Mouse (Mus musculus) brain, adult 2 months (tissue): ENCODE measurements at regions not wholly inside any gene's neighbourhood (a gene's known extent, or its start where the extent isn't known, plus 50 kb on each side); places are given as distances from the start of the nearest gene placed in this dataset.
A peak's percentile ranks its signal among the peaks of the same experiment; 100 is the strongest.

Experiments
- DNase-seq: peaks from one replicate; pipeline ENCODE4 v3.0.0; 2011; ENCODE audit warnings: low read depth, low spot score

GRCm38 (mm10) chr7:129048023-129048422 lies 208.8 kb upstream of the Plpp4 start:
- DNase-seq = no peak

DNA sequence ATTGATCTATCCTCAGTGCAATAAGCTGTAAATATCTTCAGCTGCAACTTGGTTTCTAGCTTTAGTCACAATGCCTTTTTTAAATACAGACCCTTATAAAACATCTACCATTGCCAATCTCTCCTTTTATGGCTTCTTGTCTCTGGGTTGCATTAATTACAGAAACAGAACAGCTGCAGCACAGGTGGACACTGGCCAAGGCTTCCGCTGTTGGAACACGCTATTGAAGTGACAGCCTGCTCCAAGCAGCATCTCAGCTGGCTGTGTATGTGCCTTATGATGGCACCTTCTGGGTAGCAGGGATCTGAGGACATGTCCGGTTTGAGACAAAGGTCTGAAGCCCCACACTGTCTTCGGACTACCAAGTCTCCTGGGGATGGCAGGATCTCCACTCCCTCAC lies 207.1 kb upstream of the Plpp4 start:
- peak; percentile 52 for DNase-seq

DNA sequence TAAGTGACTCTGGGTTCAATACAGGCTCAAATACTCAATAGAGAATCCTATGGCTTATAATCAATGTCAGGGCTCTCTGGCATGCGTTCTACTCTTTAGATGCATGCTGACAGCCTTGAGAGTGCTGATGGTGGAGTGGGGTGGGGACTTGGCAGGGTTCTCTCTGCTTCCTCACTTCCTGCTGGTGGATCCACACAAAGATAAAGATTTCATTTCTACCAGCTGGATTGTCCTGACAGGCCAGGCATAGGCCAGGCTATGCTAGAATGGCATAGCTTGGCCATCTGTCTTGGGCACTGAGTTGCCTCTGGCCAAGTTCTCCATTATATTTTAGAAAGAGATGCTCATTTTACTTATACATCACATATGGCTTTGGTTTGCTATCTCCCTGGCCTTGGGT lies 206.2 kb upstream of the Plpp4 start:
- DNase-seq = peak; percentile 6

DNA sequence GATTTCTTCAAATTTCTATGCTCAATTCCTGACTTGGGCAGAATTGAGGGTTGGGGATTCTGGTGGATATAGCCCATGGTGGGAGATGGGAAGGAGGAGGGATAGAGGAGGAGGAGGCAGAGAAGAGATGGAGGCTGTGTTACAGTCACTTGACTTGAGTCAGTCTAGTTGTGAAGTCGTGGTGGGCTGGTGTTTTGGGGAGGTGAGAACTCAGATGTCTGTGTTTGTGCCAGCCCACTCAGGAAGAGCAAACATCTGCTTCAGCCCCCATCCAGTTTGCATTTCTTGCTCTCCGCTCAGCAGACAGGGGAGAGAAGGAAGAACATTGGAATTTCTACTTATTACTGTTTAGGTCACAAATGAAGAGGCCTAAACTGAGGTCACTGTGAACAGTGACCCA lies 189.9 kb upstream of the Plpp4 start:
- peak; percentile 76 for DNase-seq

DNA sequence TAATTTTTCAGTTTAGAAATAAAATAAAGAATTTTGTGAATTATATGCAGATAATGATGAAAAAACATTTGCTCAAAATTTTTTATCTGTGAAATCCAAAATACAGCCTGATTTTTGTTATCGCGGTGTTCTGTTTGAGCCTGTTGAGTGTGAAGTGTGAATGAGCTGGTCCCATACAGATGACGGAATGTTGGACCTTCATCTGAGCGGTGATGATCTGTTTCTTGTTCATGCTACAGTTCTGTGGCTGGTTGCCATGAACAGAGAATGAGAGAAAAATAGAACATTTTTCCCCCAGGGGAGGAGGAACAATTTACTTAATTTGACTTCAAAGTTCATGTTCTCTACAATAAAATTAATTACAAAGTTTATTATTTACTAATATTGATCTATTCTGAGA lies 188.7 kb upstream of the Plpp4 start:
- DNase-seq = no peak

- DNase-seq = no peak
Measured at GRCm38 (mm10) chr7:129079786-129080185, 177.0 kb upstream of the Plpp4 start.

- DNase-seq = no peak
Measured at GRCm38 (mm10) chr7:129091441-129091840, 165.4 kb upstream of the Plpp4 start.

DNA sequence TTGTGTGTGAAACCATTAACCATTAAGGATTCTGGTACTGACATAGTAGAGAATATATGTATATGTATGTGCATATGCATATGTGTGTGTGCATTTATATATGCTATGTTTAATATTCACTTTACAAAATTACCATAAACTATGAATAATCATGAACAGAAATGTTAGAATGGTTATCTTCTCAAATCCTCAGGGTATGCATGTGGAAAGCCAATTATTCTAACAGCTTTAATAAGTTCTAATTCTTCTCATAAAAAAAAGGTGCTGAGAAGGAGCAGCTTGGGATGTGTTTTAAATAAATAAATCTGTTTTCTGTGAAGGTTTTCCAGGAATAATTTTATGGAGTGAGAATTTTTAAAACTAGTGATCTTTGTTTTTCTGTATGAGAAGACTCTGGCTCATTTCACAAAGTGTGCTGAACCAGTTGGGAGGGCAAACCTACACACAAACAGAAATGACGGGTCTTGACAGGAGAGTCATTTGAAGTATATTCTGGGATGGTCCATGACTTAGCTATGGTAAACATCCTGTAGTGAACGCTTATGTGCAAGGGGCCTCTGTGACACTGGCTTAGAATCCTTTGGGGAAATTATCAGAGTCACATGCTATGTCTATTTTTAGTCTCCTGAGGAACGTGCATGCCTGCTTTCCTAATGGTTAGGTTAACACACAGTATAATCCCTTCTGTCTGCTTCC lies 160.3 kb upstream of the Plpp4 start:
- DNase-seq = no peak

DNA sequence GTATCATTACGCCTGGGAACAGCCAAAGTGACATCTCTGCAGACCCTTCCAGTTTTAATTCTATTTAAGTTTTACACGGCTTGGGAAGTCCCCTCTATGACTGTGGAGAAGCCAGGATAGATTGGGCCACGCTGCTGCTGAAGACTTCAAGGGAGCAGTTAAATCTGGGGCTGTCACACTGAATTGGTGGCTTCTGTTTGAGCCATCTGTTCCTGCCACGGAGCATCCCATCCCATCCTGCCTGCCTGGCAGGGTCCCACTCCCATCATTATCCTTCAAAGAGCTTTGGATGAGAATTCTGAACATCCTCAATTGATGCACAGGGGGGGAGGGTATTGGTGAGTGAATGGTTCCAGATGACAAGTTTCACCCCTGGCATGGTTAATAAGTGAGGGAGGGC lies 154.4 kb upstream of the Plpp4 start:
- peak; percentile 33 for DNase-seq

- no peak for DNase-seq
Measured at GRCm38 (mm10) chr7:129134176-129134575, 122.7 kb upstream of the Plpp4 start.

DNA sequence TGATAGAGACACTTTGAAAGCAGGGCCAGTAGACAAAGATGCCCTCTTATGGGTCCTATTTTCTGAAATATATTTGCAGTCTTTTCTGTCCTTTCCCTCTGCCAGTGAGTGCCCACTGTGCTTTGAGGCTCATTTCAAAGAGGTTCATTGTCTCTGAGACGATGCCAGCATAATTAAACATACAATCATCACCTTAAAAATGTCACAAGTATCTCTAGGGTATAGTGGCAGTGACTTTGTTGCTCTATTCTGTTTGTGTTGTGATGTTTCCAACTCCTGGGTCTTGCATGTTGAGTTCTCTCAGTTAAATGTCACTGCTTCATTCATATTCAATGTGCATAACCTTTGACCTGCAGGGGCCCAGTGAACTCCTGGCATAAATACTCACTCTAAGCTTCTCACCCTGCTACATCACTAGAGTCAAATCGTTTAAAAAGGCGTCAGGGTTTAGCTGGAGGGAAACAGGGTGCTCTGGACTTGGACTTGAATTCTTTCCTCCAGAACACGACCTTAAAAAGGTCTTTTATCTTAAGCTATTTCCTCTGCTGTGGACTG lies 122.1 kb upstream of the Plpp4 start:
- no peak for DNase-seq

GRCm38 (mm10) chr7:129137303-129137990 lies 119.4 kb upstream of the Plpp4 start:
- DNase-seq = peak; percentile 66

- no peak for DNase-seq
Measured at GRCm38 (mm10) chr7:129141942-129142598, 114.8 kb upstream of the Plpp4 start.

DNA sequence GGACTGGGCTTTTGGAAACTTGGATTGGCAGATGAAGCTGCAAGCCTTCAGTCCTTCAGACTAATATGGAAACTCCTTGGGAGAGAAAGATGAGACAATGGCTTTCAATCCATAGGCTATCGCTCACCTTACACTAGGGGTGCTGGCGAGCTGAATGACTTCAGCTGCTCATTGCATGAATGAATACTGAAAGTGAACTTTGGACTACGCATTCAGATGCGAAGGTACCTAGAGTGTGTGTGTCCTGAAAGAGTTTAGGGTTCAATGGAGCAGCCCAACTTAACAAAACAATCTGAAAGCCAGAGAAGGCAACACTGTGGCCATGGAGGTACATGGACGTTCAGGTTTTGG lies 114.3 kb upstream of the Plpp4 start:
- no peak for DNase-seq

DNA sequence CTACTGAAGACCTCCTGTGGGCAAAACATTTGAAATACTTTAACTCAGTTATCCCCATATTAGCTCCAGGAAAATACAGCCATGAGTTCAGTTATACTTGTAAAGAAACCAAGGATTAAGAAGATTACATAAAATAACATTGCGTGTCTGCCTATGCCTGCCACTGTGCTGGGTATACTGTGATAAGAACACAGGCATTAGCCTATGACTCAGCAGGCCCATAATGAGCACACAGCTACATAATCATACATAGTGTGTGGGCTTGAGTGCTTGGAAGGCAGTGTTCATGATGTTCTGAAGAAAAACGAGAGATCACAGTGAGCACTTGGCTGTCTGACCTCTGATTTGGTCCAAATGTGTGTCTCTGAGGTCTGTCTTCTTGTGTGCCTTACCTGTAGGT lies 101.3 kb upstream of the Plpp4 start:
- DNase-seq = peak; percentile 52

- peak; percentile 66 for DNase-seq
Measured at GRCm38 (mm10) chr7:129169971-129170370, 86.9 kb upstream of the Plpp4 start.

DNA sequence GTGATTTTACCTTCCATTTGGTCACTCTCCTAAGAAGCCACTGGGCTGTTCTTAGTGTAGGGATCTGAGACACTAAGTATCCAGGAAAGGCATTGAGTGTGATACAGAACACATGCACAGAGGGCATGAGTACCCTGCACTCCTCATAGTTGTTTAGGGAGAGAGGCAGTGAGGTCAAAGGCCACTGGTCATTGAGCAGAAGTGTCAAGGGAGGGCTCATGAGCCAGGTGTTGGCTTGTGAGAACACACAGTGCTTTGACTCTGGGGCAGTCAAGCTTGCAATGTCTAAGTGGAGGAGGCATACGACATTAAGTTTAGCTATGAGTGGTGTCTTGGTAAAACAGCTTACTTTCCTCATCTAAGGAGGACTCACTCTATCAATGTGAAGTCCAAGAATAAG lies 65.9 kb upstream of the Plpp4 start:
- DNase-seq = peak; percentile 19

DNA sequence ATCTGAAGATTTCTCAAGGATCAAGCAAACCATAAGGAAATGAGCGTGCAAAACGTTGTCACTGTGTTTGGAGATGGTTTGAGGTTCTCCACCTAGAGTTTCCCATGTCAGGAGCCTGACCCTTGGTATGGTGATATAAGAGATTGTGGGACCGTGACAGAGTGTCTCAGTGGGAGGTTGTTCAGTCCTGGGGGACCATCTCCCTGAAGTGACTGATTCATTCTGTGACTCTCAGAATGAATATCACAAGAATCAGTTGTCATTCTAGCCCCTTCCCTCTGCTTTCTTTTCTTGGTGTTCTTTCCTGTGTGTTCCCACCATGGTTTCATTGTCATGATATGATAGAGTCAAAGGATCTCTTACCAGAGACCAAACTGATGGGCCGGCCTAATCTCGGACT lies 49.8 kb upstream of the Plpp4 start:
- no peak for DNase-seq
